Mouse (Mus musculus) forebrain, postnatal 0 days (tissue): Measurements from ENCODE around the gene Daam1. TPM values are rescaled to one million over a fixed set of nuclear protein-coding genes. Genes with fewer than 3 reads are reported as not detected.

ENCODE experiments used
- ATAC-seq: fragments of 200-750 bp; cut with Nextera tagmentation; 2 replicates; pipeline ENCODE4 v1.8.0; 2017; ENCODE audit warnings: mild to moderate bottlenecking, moderate library complexity
- DNase-seq: peaks from one replicate; pipeline ENCODE4 v3.0.0-alpha.2; 2015
- H3K27ac ChIP-seq: fragments of 300-500 bp; sonication (generic); 2 replicates; pipeline ENCODE4 v1.5.1; 2014; ENCODE audit warnings: low read depth, mild to moderate bottlenecking, antibody characterized with exemption, low read length, moderate library complexity, mixed read lengths
- H3K27me3 ChIP-seq: fragments of 300-500 bp; sonication (generic); 2 replicates; pipeline ENCODE4 v1.6.1; 2014; ENCODE audit warnings: mild to moderate bottlenecking, low read length, mixed read lengths; ENCODE audit not compliant: insufficient read depth
- H3K36me3 ChIP-seq: fragments of 300-500 bp; sonication (generic); 2 replicates; pipeline ENCODE4 v1.6.1; 2014; ENCODE audit warnings: mild to moderate bottlenecking, moderate library complexity; ENCODE audit not compliant: insufficient read depth
- H3K4me1 ChIP-seq: fragments of 300-500 bp; sonication (generic); 2 replicates; pipeline ENCODE4 v1.6.1; 2014; ENCODE audit warnings: antibody characterized with exemption; ENCODE audit not compliant: insufficient read depth
- H3K4me2 ChIP-seq: fragments of 300-500 bp; sonication (generic); 2 replicates; pipeline ENCODE4 v1.6.1; 2014; ENCODE audit warnings: low read depth, mild to moderate bottlenecking, moderate library complexity
- H3K4me3 ChIP-seq: fragments of 300-500 bp; sonication (generic); 2 replicates; pipeline ENCODE4 v1.5.1; 2014; ENCODE audit warnings: low read depth, low read length, mixed read lengths
- H3K9ac ChIP-seq: fragments of 300-500 bp; sonication (generic); 2 replicates; pipeline ENCODE4 v1.6.1; 2014; ENCODE audit warnings: mild to moderate bottlenecking
- H3K9me3 ChIP-seq: fragments of 300-500 bp; sonication (generic); 2 replicates; pipeline ENCODE4 v1.6.1; 2016; ENCODE audit warnings: low read length
- CTCF ChIP-seq: sonication (generic); IDR thresholded peaks from 2 replicates; pipeline ENCODE4 v1.5.1; 2016; ENCODE audit warnings: antibody characterized with exemption, control low read depth, low read depth
- WGBS: fragments of 180-500 bp; shearing (Covaris S2); extraction: QIAGEN DNeasy Blood & Tissue Kit; methylation state at CpG from one replicate; pipeline ENCODE4 v1.1.7; 2014; 5-methylcytosine and 5-hydroxymethylcytosine counted together
- polyA plus RNA-seq: library from polyadenylated mRNA; unstranded; fragments of >200 nt; fragmentation: Nextera tagmentation; extraction: Ambion mirVana; gene quantifications from 2 replicates; pipeline ENCODE4 v1.2.1, GENCODE M21; 2015
- total RNA-seq: library from RNA; depleted of rRNA; stranded (reverse); fragments of >200 nt; gene quantifications from 2 replicates; pipeline ENCODE4 v1.2.3, GENCODE M21; 2014

The Daam1 gene
- total and polyA plus RNA-seq, 2 experiments from 2014 or later = 25.2 to 93.6 TPM

GRCm38 (mm10) chr12:71922827-71923381, 92.0 kb downstream of the Daam1 start:
- H3K27me3 ChIP-seq = no peaks in the 10 kb centered on the region
- H3K9ac ChIP-seq = no peak overlapping the region
- ATAC-seq (no peak), DNase-seq (no peak)
- no peak overlapping the region for H3K4me2 ChIP-seq
- no peaks in the 10 kb centered on the region for H3K9me3 ChIP-seq
- H3K27ac ChIP-seq = no peak overlapping the region
- peaks cover 7% of the 10 kb centered on the region; the same call in 1 of the 2 replicates for H3K36me3 ChIP-seq
- H3K4me1 ChIP-seq = peaks cover 3% of the 10 kb centered on the region; the same call in 1 of the 2 replicates
- WGBS = 37% methylated on average over 5 of the region's 5 CpGs
- TF ChIP-seq CTCF = no peak
- H3K4me3 ChIP-seq = no peak overlapping the region

GRCm38 (mm10) chr12:71924978-71925529, 94.2 kb downstream of the Daam1 start:
- Histone ChIP-seq H3K4me3 (no peak overlapping the region), H3K4me1 (peaks cover 3% of the 10 kb centered on the region; the same call in 1 of the 2 replicates), H3K27me3 (no peaks in the 10 kb centered on the region), H3K27ac (no peak overlapping the region), H3K36me3 (no peaks in the 10 kb centered on the region), H3K9ac (no peak overlapping the region), H3K4me2 (no peak overlapping the region), H3K9me3 (no peaks in the 10 kb centered on the region)
- ATAC-seq (no peak), DNase-seq (no peak)
- WGBS = 85% methylated on average over 9 of the region's 9 CpGs
- no peak for TF ChIP-seq CTCF

GRCm38 (mm10) chr12:71925990-71926700, 95.3 kb downstream of the Daam1 start:
- Histone ChIP-seq H3K4me3 (no peak overlapping the region), H3K4me2 (no peak overlapping the region), H3K27me3 (no peaks in the 10 kb centered on the region), H3K9me3 (no peaks in the 10 kb centered on the region), H3K36me3 (no peaks in the 10 kb centered on the region), H3K9ac (no peak overlapping the region), H3K4me1 (peaks cover 3% of the 10 kb centered on the region; the same call in 1 of the 2 replicates), H3K27ac (no peak overlapping the region)
- TF ChIP-seq CTCF = no peak
- ATAC-seq (no peak), DNase-seq (no peak)
- WGBS = 60% methylated on average over 11 of the region's 11 CpGs

- H3K4me3 ChIP-seq = no peak overlapping the region
- H3K27ac ChIP-seq = no peak overlapping the region
- no peak overlapping the region for H3K4me2 ChIP-seq
- no peak for TF ChIP-seq CTCF
- 84% methylated on average over 6 of the region's 6 CpGs for WGBS
- ATAC-seq (no peak), DNase-seq (no peak)
- no peaks in the 10 kb centered on the region for H3K27me3 ChIP-seq
- H3K9ac ChIP-seq = no peak overlapping the region
- H3K4me1 ChIP-seq = no peaks in the 10 kb centered on the region
- no peaks in the 10 kb centered on the region for H3K9me3 ChIP-seq
- H3K36me3 ChIP-seq = no peaks in the 10 kb centered on the region
These were observed 97.2 kb downstream of the Daam1 start for GRCm38 (mm10) chr12:71928092-71928491.

GRCm38 (mm10) chr12:71929876-71930275, 99.0 kb downstream of the Daam1 start:
- DNase-seq (no peak), ATAC-seq (no peak)
- 65% methylated on average over 2 of the region's 2 CpGs for WGBS

DNA sequence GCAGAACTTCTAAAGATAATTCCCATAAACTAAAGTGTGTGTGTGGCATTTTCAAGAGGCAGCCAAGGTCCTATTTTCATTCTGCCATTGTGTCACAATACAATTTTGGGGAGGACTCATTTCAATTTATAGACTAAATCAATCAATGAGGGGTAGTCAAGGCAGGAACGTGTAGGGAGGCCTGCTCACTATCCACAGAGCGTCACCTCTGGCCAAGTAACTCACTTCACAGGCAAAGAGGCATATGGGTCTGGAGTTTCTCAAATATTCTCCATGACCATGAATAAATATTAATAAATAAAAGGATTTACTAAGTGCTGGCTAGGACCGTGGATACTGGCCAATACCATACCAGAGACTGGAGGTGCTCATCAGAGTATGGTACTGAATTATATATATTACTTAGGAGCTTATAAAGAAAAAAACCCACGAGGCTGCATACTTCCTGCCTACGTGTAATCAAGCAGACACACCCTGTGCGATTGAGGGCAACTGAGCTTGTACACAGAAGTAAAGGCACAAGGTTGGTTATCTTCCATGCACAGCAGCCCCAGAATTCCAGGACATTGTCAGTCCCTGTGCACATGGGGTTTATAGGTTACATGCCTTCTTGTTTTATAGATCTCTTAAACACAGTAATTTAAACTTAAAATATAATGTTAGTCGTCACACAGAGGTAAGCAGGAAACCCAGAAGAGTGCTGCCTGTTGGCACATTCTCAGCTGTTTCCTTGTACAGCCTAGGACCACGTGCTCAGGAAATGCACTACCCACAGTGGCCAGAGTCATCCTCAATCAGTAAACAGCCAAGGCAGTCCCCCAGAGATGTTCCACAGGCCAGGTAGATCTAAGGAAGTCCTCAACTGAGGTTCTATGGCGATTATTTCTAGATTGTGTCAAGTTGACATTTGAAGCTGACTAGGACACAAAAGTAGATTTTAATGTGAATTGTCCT, 101.8 kb downstream of the Daam1 start:
- Histone ChIP-seq H3K9me3 (no peaks in the 10 kb centered on the region), H3K4me2 (no peak overlapping the region), H3K4me3 (no peak overlapping the region), H3K36me3 (peaks cover 8% of the 10 kb centered on the region; the same call in 1 of the 2 replicates), H3K9ac (no peak overlapping the region), H3K27me3 (no peaks in the 10 kb centered on the region), H3K4me1 (0 out of 2 replicates have a peak, but pooled peaks cover 2% of the 10 kb centered on the region), H3K27ac (no peak overlapping the region)
- ATAC-seq (no peak), DNase-seq (no peak)
- TF ChIP-seq CTCF = no peak
- 87% methylated on average over 9 of the region's 9 CpGs for WGBS

More at GRCm38 (mm10) chr12:71929876-71930275, 99.0 kb downstream of the Daam1 start:
- no peak for TF ChIP-seq CTCF
- H3K4me3 ChIP-seq = no peak overlapping the region
- H3K4me1 ChIP-seq = 0 out of 2 replicates have a peak, but pooled peaks cover 2% of the 10 kb centered on the region
- no peaks in the 10 kb centered on the region for H3K27me3 ChIP-seq
- H3K9me3 ChIP-seq = no peaks in the 10 kb centered on the region
- H3K4me2 ChIP-seq = no peak overlapping the region
- no peaks in the 10 kb centered on the region for H3K36me3 ChIP-seq
- H3K9ac ChIP-seq = no peak overlapping the region
- no peak overlapping the region for H3K27ac ChIP-seq
